Mouse (Mus musculus): ENCODE results near the gene Alms1.
"Not testable (repeated sequence)": the region's sequence is repeated elsewhere in the genome, so short reads cannot be mapped to it uniquely, and the experiment has no call there.

Gene Alms1

GRCm38 (mm10) chr6:85587396-85588143, at the start of gene Alms1:
TSS of gene Alms1 (plus strand) at chr6:85587531.
- peak; percentile 91 to 92 for DNase-seq (ENCODE audit: low spot score in 2 of 2)

- no peak for DNase-seq (ENCODE audit: low spot score in 2 of 2)
Observed at GRCm38 (mm10) chr6:85543351-85544175, 43.8 kb upstream of the Alms1 start.

- DNase-seq (ENCODE audit: low spot score in 2 of 2) = peak; percentile 56 to 73
Observed at GRCm38 (mm10) chr6:85544251-85544881, 43.0 kb upstream of the Alms1 start.

- DNase-seq (ENCODE audit: low spot score in 2 of 2) = no peak
Observed at GRCm38 (mm10) chr6:85547642-85548041, 39.7 kb upstream of the Alms1 start.

GRCm38 (mm10) chr6:85562374-85562773, 25.0 kb upstream of the Alms1 start:
- DNase-seq (ENCODE audit: low spot score in 2 of 2) = no peak

GRCm38 (mm10) chr6:85572816-85573215, 14.5 kb upstream of the Alms1 start:
- no peak for DNase-seq (ENCODE audit: low spot score in 2 of 2)

- DNase-seq (ENCODE audit: low spot score in 2 of 2) = no peak
Observed at GRCm38 (mm10) chr6:85581688-85582087, 5.6 kb upstream of the Alms1 start.

GRCm38 (mm10) chr6:85584612-85585011, 2.7 kb upstream of the Alms1 start:
- DNase-seq (ENCODE audit: low spot score in 2 of 2) = no peak

- no peak for DNase-seq (ENCODE audit: low spot score in 2 of 2)
Observed at GRCm38 (mm10) chr6:85586805-85587367, 445 bp upstream of the Alms1 start.

GRCm38 (mm10) chr6:85588164-85588563, 833 bp downstream of the Alms1 start:
- no peak for DNase-seq (ENCODE audit: low spot score in 2 of 2)

GRCm38 (mm10) chr6:85588568-85588967, 1.2 kb downstream of the Alms1 start:
- DNase-seq (ENCODE audit: low spot score in 2 of 2) = peak in 1 of 2 experiments; percentile 7

GRCm38 (mm10) chr6:85590116-85590515, 2.8 kb downstream of the Alms1 start:
- DNase-seq (ENCODE audit: low spot score in 2 of 2) = no peak

- DNase-seq (ENCODE audit: low spot score in 2 of 2) = no peak
Observed at GRCm38 (mm10) chr6:85599310-85599709, 12.0 kb downstream of the Alms1 start.

- no peak for DNase-seq (ENCODE audit: low spot score in 2 of 2)
Observed at GRCm38 (mm10) chr6:85610511-85610910, 23.2 kb downstream of the Alms1 start.

GRCm38 (mm10) chr6:85620826-85621225, 33.5 kb downstream of the Alms1 start:
- DNase-seq (ENCODE audit: low spot score in 2 of 2) = no peak

- DNase-seq (ENCODE audit: low spot score in 2 of 2) = no peak
Observed at GRCm38 (mm10) chr6:85621600-85621999, 34.3 kb downstream of the Alms1 start.

GRCm38 (mm10) chr6:85624511-85624910, 37.2 kb downstream of the Alms1 start:
- DNase-seq (ENCODE audit: low spot score in 2 of 2) = no peak

GRCm38 (mm10) chr6:85633165-85633564, 45.8 kb downstream of the Alms1 start:
- DNase-seq (ENCODE audit: low spot score in 2 of 2) = no peak

- DNase-seq (ENCODE audit: low spot score in 2 of 2) = no peak
Observed at GRCm38 (mm10) chr6:85653244-85653643, 65.9 kb downstream of the Alms1 start.

- DNase-seq (ENCODE audit: low spot score in 2 of 2) = not testable (repeated sequence)
Observed at GRCm38 (mm10) chr6:85701943-85702342, 114.6 kb downstream of the Alms1 start.

GRCm38 (mm10) chr6:85709206-85709605, 121.9 kb downstream of the Alms1 start:
- DNase-seq (ENCODE audit: low spot score in 2 of 2) = not testable (repeated sequence)

- DNase-seq (ENCODE audit: low spot score in 2 of 2) = not testable (repeated sequence)
Observed at GRCm38 (mm10) chr6:85709607-85710006, 122.3 kb downstream of the Alms1 start.

Data from frontal cortex, postnatal 36 days (tissue).